Mouse (Mus musculus) brain, adult 2 months (tissue): ENCODE results near the gene Dusp1.

ENCODE experiments used
- DNase-seq: peaks from one replicate; pipeline ENCODE4 v3.0.0; 2011; ENCODE audit warnings: low read depth, low spot score

The Dusp1 gene

GRCm38 (mm10) chr17:26561651-26562181, at the start of gene Dusp1:
Gene Dusp1, minus strand, starts transcription at chr17:26562128.
- DNase-seq = peak; percentile 51

- peak; percentile 48 for DNase-seq
Observed at GRCm38 (mm10) chr17:26611328-26611727, 49.4 kb upstream of the Dusp1 start.

- DNase-seq = peak; percentile 90
Observed at GRCm38 (mm10) chr17:26609820-26610219, 47.9 kb upstream of the Dusp1 start.

GRCm38 (mm10) chr17:26608877-26609276, 46.9 kb upstream of the Dusp1 start:
- peak; percentile 70 for DNase-seq

GRCm38 (mm10) chr17:26608348-26608747, 46.4 kb upstream of the Dusp1 start:
- no peak for DNase-seq

- no peak for DNase-seq
Observed at GRCm38 (mm10) chr17:26606516-26606915, 44.6 kb upstream of the Dusp1 start.

GRCm38 (mm10) chr17:26605636-26606035, 43.7 kb upstream of the Dusp1 start:
- peak; percentile 60 for DNase-seq

GRCm38 (mm10) chr17:26603311-26603710, 41.4 kb upstream of the Dusp1 start:
- no peak for DNase-seq

GRCm38 (mm10) chr17:26602371-26602885, 40.5 kb upstream of the Dusp1 start:
- peak; percentile 77 for DNase-seq

GRCm38 (mm10) chr17:26601926-26602325, 40.0 kb upstream of the Dusp1 start:
- no peak for DNase-seq

GRCm38 (mm10) chr17:26601514-26601913, 39.6 kb upstream of the Dusp1 start:
- no peak for DNase-seq

GRCm38 (mm10) chr17:26600913-26601447, 39.1 kb upstream of the Dusp1 start:
- DNase-seq = no peak

- DNase-seq = no peak
Observed at GRCm38 (mm10) chr17:26598845-26599244, 36.9 kb upstream of the Dusp1 start.

GRCm38 (mm10) chr17:26596856-26597481, 35.0 kb upstream of the Dusp1 start:
- DNase-seq = peak; percentile 57

- peak; percentile 89 for DNase-seq
Observed at GRCm38 (mm10) chr17:26596168-26596658, 34.3 kb upstream of the Dusp1 start.

GRCm38 (mm10) chr17:26595448-26596167, 33.7 kb upstream of the Dusp1 start:
- no peak for DNase-seq

- DNase-seq = no peak
Observed at GRCm38 (mm10) chr17:26594958-26595357, 33.0 kb upstream of the Dusp1 start.

- no peak for DNase-seq
Observed at GRCm38 (mm10) chr17:26594171-26594570, 32.2 kb upstream of the Dusp1 start.

GRCm38 (mm10) chr17:26593199-26593598, 31.3 kb upstream of the Dusp1 start:
- DNase-seq = no peak

GRCm38 (mm10) chr17:26592510-26592909, 30.6 kb upstream of the Dusp1 start:
- DNase-seq = no peak

GRCm38 (mm10) chr17:26587961-26588487, 26.1 kb upstream of the Dusp1 start:
- DNase-seq = peak; percentile 61

- DNase-seq = peak; percentile 42
Observed at GRCm38 (mm10) chr17:26584558-26585136, 22.7 kb upstream of the Dusp1 start.
